Mouse (Mus musculus) brain, embryonic 14.5 days (tissue): ENCODE results near the gene Dapk1.

Experiments used
- CTCF ChIP-seq: fragments of 200-500 bp; IDR thresholded peaks from 2 replicates; pipeline ENCODE4 v1.5.1; 2012; ENCODE audit warnings: inconsistent platforms, mild to moderate bottlenecking, moderate library complexity, borderline replicate concordance; ENCODE audit not compliant: insufficient read depth, insufficient read length; ENCODE audit errors: extremely low read depth
- POLR2A ChIP-seq: fragments of 200-500 bp; IDR thresholded peaks from 2 replicates; pipeline ENCODE4 v1.6.1; 2012; ENCODE audit warnings: mild to moderate bottlenecking, inconsistent platforms, borderline replicate concordance; ENCODE audit not compliant: poor library complexity, insufficient read depth, insufficient read length, severe bottlenecking; ENCODE audit errors: extremely low read depth

DNA sequence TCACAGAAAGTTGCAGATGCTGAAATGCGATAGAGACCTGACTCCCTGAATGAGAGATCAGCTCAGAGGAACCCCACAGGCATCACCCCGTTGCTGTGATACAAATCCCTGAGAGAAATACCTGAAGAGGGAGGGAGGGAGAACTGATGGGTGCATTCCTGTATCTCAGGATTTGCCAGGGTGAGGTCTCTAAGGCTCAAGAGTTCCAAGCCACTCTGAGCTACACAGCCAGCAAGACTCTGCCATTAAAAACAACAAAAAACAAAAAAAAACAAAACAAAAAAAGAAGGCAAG lies 26.9 kb downstream of the Dapk1 start:
- TF ChIP-seq CTCF (no peak), POLR2A (no peak)
